Mouse (Mus musculus): Measurements from ENCODE around the gene Kcnj6.

GRCm38 (mm10) chr16:94821610-94822009 lies 175.9 kb downstream of the Kcnj6 start:
- no peak for TF ChIP-seq CTCF (IDR thresholded peaks at IDR 0.05; ENCODE audit: control insufficient read depth, insufficient read depth, insufficient read length)
- no peak for TF ChIP-seq MYOD1 (IDR thresholded peaks at IDR 0.05; ENCODE audit: control insufficient read depth, insufficient read length, low read depth)
- no peak for TF ChIP-seq USF1 (IDR thresholded peaks at IDR 0.05; ENCODE audit: low read depth)
- no peak for TF ChIP-seq MAX (IDR thresholded peaks at IDR 0.05)
